Mouse (Mus musculus) gastrocnemius, postnatal 14 days (tissue): ENCODE data around the gene Shank2. TPM values are rescaled to one million over a fixed set of nuclear protein-coding genes. Genes with fewer than 3 reads are reported as not detected.

Experiments used
- DNase-seq: peaks from one replicate; pipeline ENCODE4 v3.0.0; 2021; ENCODE audit warnings: mixed read lengths
- intact Hi-C: fragments of 180-260 bp; cut with DNase I; formaldehyde crosslinking; loops from one replicate; pipeline ENCODE4 v1.15.1; 2025; ENCODE audit warnings: low total_unique reads
- total RNA-seq, 2 experiments: library from RNA; stranded (reverse); gene quantifications; 2 replicates each; pipeline ENCODE4 v1.2.3; 2021

The Shank2 gene
- total RNA-seq, 2 experiments from 2014 or later, result 0.07 to 0.39 TPM

DNA sequence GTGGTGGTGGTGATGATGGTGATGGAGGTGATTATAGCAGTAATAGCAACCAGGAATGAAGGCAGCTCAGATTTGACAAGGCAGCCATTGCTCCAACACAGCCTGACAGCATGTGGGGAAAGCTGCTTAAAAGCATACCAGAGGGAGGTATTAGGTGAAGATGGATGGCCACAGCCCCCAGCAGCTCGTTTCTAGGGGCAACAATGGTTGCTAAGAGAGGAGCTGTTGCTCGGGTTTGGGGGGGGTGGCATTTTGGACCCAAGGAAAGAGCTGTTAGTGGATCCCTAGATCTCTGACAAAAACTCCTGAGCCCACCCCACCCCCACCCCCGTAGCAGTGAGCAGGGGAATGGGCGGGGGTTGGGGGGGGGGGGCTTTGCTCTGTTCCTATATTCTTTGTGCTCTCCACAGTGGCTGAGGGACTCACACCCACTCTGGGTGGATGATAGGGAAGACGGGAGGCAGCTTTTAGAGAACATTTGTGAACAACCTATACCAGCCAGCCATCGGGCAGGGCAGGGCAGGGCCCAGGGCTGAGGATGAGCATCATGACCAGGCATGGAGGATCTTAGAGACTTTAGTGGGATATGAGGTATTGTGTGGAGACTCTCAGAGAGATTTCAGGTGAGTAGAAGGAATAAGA is 377.6 kb downstream of the Shank2 start:
- no peak for DNase-seq
- intact Hi-C loops, result no loop called here

DNA sequence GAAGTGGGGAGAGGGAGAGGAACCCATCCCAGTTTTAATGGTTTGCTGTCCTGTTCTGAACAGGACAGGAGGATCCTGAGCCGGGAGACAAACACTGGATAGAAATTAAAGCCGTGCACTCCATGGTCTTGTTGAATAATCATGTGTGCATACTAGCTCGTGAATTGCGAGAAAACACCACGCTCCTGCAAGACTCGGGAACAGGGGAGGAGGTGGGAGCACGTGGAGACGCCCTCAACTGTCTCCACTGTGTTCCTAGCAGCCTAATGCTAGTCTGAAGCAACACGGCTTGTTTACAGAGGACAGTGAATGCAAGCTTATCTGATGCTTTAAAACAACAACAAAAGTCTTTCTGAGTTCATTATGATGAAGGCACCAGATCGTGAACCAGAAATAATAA is 379.9 kb downstream of the Shank2 start:
- no peak for DNase-seq
- intact Hi-C loops, result no loop called here

DNA sequence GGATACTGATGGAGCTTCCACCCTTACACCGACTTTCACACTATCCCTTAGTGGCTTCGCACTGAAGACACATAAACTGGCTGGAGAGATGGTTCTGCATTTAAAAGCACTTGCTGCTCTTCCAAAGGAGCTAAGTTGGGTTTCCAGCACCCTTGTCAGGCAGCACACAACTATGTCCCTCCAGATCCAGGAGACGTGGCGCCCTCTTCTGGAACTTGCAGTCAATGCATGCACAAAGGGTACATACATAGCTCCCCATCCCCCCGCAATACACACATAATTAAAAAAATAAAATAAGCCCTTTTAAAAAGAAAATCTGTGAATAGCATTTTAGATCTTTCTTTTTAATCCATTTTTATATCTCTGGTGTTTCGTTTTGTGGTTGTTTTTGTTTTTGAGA is 385.8 kb downstream of the Shank2 start:
- DNase-seq, result no peak
- intact Hi-C loops, result no loop called here

DNA sequence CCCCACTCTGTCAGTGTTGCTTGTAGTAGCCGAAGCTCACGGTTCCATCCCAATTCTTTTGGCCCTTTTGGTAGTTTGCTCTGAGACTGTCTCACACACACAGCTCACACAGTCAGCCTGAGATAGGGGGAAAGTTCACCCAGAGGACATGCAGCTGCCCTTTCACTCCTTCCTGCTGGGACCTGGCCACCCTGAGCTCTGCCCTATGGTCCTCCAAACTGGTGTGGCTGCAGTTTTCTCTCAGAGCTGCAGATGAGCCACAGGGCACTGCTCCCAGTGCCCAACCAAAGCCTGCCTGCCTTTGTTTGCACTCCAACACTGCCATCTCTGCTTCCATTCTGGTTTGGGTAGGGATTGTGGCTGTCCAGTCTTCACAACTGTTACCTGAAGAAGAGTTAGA is 388.0 kb downstream of the Shank2 start:
- intact Hi-C loops, result no loop called here
- DNase-seq, result no peak

DNA sequence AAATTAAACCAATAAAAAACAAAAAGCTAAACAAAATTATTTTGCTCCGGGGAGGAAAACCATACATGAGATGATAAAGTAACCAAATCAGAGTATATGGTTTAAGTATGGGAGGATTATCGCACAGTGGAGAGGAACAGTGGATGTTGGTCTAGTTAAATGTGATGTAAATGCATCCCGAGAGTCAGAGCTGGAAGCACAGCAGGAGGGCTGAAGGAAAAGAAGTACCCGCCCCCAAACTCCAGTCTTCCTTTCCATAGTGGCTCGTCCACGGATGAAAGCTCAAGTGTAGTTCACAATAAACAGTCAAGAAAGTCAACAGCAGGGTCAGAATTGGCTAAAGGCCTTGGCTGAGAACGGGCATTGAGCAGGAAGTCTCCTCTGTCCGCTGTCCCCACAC is 388.9 kb downstream of the Shank2 start:
- intact Hi-C loops, result no loop called here
- DNase-seq, result no peak

DNA sequence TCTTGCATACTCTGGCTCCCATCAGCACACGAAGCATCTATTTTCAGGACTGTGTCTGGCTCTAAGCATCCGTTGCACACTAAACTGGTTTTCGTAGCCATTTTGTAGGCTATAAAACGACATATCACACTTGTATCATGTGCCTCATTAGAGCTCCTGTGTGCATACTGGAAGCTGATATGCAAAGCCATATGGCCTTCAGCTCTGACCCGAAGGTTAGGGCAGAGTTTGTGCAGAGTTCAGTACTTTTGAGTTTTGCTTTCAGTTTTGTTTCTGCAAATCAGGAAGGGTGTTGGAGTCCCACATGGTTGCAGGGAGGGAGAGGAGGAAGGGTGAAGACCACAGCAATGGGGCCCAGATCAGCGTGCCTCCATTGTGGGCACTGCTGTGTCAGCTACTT is 390.0 kb downstream of the Shank2 start:
- intact Hi-C loops, result no loop called here

DNA sequence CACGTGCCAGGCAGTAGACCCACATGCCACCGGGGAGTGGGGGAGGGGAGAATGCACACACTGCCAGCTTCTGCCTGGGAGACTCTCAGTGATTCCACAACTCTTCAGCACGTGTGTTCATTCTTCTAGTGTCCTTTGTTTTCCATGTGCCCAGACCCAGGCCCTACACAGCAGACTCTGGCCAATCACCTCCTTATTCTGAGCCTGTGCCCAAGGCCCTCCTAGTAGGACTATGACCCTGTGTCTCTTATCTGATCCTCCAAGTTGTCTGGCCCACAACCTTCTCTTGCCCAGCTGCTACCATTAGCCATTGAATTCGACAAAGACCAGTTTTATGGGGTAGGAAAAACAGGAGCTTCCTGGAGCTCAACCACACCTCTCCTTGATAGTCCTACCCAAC is 400.8 kb downstream of the Shank2 start:
- intact Hi-C loops, result no loop called here
- no peak for DNase-seq

More for the DNA sequence above, 390.0 kb downstream of the Shank2 start:
- no peak for DNase-seq

DNA sequence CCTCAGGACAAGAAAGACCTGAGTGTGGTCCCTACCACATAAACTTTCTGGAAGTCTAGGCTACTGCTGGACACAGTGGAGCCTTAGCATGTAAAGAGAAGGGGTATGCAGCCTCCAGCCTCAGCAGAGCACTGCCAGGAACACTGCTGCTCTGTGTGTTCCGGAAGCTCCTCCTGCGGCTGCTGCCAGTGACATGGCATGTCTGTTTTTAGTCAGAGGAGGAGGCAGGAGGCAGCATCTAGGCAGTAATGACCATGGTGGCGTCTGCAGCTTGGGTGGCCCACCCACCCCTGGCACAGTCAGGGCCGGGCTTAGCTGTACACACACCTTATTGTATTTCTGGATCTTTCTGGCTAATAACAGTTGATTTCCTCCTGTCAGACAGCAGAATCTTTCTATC is 405.9 kb downstream of the Shank2 start:
- no peak for DNase-seq
- intact Hi-C loops, result no loop called here

DNA sequence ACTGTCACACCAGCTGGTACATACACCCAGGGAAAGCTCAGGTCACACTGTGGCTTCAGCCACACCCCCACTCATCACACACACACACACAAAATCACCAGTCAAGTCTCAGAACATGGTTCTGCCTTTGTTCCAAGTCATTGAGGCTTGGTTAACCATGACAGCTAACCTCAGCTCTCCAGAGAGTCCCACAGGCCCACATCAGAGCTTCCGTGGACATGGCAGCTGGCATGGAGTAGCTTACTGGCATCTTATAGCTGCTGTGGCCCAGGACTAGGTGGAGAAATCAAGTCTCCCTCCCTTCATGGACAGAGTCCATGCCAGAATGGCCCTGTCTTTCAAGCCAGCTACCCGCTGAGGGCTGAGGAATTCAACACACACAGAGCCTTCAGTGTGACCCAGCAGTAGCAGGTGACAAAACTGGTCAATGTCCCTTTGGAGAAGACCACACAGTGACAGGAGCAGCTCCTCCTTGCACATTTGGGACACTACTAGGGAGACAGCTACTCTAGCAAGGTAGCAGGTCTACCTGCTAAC is 406.8 kb downstream of the Shank2 start:
- DNase-seq, result no peak
- intact Hi-C loops, result no loop called here

DNA sequence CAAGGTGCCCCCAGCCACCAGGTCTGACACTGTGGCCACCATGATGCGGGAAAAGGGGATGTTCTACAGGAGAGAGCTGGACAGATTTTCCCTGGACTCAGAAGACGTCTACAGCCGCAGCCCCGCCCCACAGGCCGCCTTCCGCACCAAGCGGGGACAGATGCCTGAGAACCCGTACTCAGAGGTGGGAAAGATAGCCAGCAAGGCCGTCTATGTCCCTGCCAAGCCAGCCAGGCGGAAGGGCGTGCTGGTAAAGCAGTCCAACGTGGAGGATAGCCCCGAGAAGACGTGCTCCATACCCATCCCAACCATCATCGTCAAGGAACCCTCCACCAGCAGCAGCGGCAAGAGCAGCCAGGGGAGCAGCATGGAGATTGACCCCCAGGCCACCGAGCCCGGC is 408.0 kb downstream of the Shank2 start:
- DNase-seq, result no peak
- intact Hi-C loops, result no loop called here

DNA sequence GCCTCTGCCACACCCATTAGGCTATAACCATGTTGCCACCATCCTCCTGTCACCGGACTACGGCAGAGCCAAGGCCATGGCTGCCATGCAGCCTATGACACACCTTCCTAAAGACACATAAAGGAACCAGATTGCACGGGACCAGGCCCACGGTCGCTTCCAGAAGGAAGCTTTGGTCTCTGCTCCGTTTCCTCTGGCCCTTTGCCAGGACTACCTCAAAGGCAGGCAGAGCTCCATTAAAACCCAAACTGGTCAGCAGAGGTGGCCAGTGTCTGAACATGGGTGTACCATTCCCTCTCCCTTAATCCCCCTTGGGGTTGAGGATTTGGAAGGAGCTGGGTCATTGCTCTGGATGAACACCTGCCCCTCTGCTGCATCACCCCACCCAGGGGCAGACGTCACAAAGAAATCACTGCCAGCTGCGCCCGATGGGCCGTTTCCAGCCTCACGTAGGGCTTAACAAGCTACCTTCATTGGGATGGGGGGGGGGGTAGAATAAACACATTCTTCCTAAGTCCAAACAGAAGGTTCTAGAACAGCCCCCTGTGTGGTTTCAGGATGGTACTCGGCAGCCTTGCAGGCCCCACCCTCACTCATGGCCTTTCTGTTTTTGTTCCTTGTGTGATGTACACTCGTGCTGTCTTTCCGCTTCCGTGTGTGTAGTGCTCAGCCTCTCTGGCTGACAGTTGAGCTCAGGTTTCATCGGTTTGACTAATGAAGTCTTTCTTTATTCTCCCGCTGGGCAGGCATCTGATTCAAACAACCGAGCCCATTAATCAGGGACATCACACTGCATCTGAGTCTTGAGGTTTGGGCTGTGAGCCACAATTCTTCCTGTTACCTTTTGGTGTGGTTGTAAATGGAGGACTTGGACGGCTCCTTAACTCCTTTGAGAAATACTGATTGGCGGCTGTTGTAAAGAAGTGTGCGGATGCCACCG is 410.5 kb downstream of the Shank2 start:
- no peak for DNase-seq
- intact Hi-C loops, result no loop called here

DNA sequence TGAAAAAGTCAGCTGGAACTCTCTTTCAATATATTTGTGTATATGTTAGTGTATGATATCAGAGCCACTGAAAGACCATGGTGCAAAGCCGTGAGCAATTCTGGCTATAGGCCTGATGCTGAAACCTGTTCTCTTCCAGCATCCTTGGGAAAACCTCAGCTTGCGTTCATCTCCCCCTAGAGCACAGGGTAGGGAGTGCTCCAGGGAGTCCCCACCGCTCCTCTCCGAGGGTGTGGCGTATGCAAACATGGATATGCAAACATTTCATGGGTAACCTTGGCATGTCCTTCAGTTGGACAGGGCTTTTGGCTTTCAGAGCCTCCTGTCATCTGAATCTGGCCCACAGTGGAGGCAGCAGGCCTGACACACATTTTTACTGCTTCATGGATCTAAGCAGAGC is 412.9 kb downstream of the Shank2 start:
- no peak for DNase-seq
- intact Hi-C loops, result no loop called here

DNA sequence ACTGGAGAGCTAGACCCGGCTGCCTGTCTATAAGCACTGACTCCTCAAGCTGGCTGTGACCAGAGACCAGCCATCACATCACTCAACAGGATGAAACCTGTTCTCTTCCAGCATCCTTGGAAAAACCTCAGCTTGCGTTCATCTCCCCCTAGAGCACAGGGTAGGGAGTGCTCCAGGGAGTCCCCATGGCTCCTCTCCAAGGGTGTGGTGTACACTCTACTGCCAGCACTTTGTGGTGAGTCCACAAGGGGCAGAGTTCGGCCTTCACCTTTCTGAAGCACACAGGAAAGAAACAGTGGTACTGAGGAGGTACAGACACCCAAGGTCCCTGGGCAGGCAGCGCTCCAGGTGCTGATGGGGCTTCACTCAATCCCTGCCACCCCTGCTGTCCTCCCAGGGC is 414.1 kb downstream of the Shank2 start:
- intact Hi-C loops, result no loop called here
- DNase-seq, result no peak

DNA sequence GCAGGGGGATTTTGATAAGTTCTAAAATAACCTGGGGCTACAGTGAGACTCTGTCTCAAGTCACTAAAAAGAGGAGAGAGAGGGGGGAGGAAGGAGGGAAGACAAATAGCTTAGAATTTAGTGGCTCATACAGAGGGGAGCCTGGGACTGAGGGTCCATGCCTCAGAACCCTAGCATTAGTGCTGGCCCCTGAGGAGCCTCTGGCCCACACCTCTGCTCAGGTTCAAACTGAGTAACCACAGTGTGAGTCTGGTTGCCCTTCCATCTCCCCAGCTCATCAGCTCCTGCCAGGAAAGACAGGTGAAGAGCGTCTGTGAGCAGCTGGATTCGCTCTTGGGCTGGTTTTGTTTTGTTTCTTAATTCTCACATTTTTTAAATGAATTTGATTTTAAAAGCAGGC is 415.5 kb downstream of the Shank2 start:
- intact Hi-C loops, result no loop called here
- no peak for DNase-seq

DNA sequence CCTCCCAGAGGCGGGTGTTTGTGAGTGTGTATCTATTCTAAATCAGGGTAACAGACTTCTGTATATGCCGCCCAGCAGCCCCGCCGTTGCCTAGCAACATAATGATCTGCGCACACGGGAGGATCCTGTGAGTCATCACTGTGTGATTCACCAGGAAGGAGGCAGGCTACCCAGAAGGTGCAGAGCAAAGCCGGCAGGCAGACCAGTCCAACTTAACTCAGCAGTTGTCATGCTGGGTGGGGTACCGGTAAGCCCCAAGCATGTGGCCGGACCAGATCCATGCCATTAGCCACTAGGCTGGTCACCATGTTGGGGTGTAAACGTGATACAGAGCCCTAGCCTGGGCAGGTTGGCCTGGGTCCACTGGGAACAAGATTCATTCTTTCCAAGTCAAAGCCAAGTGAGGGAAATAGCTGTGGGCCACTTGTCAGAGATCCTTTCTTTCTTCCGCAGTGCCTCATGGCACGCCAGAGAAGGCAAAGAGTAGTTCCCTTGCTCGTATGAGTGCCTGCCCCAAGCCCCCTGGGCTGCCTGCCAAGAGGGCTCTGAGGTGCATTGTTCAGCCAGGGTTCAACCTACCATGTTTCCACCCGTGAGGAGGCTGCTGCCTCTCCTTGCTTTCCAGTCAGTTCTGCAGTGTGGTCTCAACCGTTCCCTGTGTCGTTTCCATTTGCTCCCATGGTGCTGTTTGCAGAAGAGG is 416.1 kb downstream of the Shank2 start:
- DNase-seq, result peak; percentile 32
- intact Hi-C loops, result no loop called here

DNA sequence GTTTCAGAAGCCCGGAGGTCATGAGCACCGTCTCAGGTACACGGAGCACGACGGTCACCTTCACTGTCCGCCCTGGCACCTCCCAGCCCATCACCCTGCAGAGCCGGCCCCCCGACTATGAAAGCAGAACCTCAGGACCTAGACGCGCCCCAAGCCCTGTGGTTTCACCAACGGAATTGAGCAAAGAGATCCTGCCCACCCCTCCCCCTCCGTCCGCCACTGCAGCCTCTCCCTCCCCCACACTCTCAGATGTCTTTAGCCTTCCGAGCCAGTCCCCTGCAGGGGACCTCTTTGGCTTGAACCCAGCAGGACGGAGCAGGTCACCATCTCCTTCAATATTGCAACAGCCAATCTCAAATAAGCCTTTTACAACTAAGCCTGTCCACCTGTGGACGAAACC is 418.8 kb downstream of the Shank2 start:
- intact Hi-C loops, result loop anchor here (10.0 kb wide), 1 partner anchor 336 kb away; no protein-coding TSS in a partner anchor
- no peak for DNase-seq

DNA sequence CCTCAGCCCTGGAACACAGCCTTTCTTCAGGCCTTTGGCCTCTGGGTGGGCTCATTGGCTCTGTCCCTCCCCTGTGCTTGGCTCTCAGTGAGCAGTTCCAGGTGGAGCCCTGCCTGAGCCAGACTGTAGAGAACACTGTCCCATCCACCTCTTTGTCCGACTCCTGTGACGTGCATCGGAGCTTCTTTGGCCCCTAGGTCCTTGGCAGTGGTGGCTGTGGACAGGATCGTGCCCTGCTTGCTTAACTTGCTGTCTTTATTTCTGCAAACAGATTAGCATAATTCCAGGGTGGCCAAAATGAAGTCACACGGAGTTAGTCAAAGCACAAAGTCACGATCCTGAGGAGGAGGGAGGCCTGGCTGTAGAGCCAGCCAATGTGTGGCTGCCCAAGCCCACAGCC is 419.8 kb downstream of the Shank2 start:
- no peak for DNase-seq
- intact Hi-C loops, result loop anchor here (10.0 kb wide), 1 partner anchor 337 kb away; no protein-coding TSS in a partner anchor

DNA sequence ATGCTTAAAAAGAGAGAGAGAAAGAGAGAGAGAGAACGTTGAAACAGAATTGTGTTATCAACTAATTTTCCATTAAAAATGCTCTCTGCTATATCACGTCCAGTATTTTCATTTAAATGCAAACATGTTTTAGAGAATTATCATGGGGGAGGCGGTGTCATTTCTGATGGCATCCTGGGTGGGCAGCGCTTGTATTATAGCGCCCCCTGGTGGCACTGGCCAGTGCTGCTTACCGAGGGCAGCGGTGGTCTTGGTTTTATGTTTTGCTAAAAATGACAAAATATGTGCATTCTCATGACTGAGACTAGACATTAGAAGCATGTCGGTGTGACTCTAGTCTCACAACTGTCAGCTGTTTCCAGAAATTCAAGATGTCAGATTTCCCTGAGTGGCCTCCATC is 424.2 kb downstream of the Shank2 start:
- intact Hi-C loops, result loop anchor here (2.0 to 10.0 kb wide), 2 partner anchors 209 to 341 kb away; no protein-coding TSS in a partner anchor
- DNase-seq, result peak; percentile 34

DNA sequence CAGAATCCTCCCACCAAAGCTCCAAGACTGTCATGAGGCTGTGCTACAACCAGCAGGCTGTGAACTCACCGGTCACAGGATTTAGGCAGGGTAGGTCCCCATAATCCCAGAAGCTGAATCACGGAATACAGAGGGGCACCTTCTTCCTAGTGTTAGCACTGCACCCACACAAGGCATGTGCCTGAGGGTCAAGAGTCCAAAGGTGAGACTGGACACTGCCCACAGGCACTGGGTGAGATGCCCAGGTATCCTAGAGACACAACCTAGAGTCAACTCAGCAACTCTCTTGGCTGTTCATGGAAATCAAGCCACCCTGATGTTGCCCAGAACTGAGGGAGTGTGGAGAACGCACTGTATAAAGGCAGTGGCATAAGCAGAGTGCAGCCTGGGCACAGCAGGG is 424.9 kb downstream of the Shank2 start:
- no peak for DNase-seq
- intact Hi-C loops, result loop anchor here (2.0 to 10.0 kb wide), 2 partner anchors 210 to 342 kb away; no protein-coding TSS in a partner anchor

DNA sequence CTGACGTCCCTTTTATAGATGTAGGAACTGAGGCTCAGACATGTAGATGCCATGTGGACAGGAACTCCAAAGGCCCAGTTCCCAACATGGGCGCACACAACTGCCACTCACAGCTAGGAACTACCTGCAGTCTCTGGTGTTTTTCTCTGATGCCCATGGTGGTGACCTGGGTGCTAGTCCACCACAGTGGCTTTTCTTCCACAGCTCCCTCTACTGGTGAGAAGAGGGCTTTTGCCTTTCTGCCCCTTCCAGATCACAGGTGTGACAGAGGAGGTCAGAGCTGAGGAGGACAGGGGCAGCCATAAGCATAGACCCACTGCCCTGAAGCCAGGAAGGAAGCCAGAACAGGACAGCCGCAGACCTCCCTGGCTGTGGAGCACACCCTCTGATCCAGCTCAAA is 425.7 kb downstream of the Shank2 start:
- no peak for DNase-seq

More for the DNA sequence above, 425.7 kb downstream of the Shank2 start:
- intact Hi-C loops, result loop anchor here (2.0 to 10.0 kb wide), 2 partner anchors 211 to 343 kb away; no protein-coding TSS in a partner anchor
